Mouse (Mus musculus) left cerebral cortex, postnatal 14 days (tissue): ENCODE measurements around the gene Stpg4. TPM values are rescaled to one million over a fixed set of nuclear protein-coding genes. Genes with fewer than 3 reads are reported as not detected.

Experiments
- DNase-seq, 2 experiments: peaks; one replicate each; pipeline ENCODE4 v3.0.0; 2021 to 2022; ENCODE audit warnings: low spot score in 2 of 2, mixed read lengths in 1 of 2
- intact Hi-C: fragments of 180-260 bp; cut with DNase I; formaldehyde crosslinking; loops from one replicate; pipeline ENCODE4 v1.15.1; 2025
- total RNA-seq, 2 experiments: library from RNA; stranded (reverse); gene quantifications; 2 replicates each; pipeline ENCODE4 v1.2.3; 2021

The Stpg4 gene
- total RNA-seq, 2 experiments from 2014 or later, result not detected

DNA sequence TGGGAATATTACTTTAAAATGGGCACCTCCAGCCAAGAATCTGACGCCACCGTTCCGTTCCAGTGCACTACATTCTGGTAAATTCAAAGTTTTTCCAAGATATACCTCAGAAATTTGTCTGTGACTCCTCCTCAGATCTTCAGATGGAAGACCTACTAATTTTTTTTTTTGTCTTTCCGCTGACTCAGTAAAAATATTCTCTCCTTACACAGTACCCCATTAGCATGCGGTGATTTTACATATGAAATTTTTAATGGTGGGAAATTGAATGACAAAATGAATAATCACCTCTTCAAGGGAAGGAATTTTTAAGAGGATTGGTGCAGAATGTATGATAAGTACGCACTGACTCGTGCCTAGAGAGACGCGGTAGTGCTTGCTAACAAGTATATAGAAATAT lies 20.8 kb upstream of the Stpg4 start:
- intact Hi-C loops, result loop anchor here (5.0 kb wide), 3 partner anchors 114 to 131 kb away; no protein-coding TSS in a partner anchor
- DNase-seq, result no peak

DNA sequence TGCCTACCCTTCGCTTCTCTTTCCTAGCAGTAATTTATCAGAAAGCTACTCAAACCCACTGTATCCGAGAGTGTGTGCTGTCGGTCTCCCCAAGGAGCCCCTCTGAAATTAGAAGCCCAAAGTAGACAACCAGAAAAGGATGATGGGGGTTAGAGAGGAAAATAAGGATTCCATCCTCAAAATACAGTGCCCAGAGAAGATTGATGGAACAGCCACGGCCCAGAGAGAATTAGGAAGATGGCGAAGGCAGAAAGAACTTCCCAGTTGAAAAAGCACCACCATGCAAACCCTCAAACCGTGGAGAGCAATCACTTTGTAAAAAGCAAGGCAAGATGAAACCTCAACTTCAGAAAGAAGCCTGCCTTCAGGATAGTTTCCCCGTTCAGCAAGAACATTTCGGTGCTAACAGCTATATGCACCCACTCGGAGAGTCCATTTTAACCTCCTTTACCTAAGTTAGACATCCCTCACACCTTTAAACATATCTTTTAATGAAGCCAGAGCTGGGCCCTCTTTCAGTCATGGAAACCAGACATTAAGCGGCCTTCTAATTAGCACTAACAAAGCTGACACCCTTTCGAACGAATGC lies 20.2 kb upstream of the Stpg4 start:
- intact Hi-C loops, result loop anchor here (5.0 kb wide), 3 partner anchors 115 to 130 kb away; no protein-coding TSS in a partner anchor
- DNase-seq, result no peak

DNA sequence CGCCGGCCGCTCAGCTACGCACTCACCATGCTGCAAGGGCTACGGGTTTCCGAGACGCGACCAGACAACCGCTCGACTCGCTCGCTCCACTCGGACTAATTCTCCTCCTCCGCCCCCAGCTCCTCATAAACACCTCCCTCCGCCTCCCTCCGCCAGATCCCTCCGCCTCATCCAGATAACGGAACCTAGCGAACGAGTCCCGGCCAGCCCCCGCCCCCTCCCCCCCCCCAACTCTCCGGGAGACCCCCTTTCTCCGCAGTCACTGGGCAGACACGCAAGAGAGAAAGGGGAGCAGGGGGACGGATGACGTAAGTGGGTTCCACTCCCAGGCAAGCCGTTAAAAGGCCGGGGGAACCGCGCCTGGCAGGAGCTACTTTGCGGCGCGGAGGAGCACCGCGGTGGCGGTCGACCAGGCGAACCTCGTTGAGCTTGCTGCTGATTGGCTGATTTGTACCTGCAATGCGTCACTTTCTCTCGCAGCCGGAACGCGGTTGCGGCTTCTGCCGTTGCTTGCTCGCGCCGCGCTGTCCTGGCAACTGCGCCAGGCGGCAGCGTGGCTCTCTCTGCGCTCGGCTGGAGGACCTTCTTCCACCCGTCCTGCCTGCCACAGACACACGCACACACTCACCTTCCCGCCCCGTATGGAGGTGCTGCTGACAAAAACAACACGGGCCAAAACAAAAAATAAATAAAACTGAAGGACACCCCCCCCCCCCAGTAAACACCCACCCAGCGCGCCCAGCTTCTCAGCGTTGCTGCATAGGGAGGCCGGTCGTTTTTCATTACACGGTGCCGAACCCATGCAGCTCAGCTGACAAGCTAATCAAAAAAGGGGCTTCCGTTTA lies 19.4 kb upstream of the Stpg4 start, which contains the start of gene Calm2:
TSS of gene Calm2 (minus strand) at position 169 of the 845 bp plus-strand sequence.
- peak; percentile 98 for DNase-seq
- intact Hi-C loops, result loop anchor here (5.0 kb wide), 3 partner anchors 115 to 130 kb away; no protein-coding TSS in a partner anchor

DNA sequence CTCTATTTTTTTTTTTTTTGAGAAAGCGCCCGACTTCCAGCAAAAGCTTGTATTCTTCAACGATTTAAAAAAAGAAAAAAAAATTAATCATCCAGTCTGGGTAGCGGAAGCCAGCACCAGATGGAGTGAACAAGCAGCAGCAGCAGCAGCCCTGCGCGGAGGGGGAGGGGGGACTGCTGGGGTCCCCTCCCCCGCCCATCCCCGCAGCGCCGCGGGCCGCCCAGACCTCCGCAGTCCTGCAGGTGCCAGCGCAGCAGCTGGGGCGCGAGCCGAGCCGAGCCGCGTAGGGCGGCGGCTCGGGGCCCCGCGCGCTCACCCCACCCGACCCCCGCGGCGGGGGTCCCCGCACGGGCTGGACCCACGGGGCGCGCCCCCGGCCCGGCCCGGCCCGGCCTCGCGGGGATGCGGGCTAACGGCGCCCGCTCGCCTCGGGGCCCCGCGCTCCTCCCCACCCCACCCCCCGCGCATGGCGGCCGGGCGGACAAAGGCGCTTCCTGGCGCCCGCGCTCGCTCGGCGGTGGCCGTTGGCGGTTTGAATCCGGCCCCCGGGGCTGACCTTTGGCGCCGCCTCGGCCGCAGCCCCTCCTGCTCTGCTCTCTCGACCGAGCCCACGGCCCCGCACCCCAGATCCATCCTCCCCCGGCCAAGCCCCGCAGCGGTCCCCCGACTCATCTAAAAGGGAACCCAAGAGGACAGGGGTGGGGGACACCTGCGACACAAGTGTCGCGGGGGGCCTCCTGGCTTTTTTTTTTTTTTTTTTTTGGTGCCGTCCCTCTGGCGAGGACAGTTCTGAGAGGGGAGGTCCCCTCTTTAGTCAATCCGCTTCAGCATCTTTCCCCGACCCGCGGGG lies 18.6 kb upstream of the Stpg4 start:
- DNase-seq, result peak; percentile 71 to 72
- intact Hi-C loops, result loop anchor here (2.0 to 5.0 kb wide), 4 partner anchors 85 to 129 kb away; no protein-coding TSS in a partner anchor

DNA sequence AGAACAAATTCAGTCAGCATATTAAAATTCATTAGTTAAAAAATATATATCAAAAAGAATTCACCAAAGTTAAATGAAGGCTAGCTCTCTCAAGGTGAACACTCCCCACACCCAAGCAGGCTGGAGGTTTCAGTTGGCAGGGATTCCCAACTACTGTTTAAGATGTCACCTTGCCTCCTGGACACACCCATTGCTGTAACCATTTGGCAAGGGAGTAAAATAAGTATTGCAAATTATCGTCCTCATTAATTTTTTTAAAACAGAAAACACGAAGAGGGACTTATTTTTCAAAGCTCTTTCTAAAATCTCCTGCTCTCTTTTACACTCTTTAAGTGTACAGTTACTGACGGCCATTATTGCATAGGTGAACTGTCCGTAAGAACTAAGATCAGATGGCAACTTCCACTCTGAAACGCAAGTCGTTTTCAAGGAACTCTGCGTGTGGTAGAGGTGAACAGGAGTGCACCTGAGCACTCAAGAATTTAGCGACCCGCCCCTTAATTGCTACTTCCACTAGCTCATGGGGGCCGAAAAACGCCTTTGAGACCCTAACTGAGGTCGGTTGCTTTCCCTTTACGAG lies 17.9 kb upstream of the Stpg4 start:
- no peak for DNase-seq
- intact Hi-C loops, result loop anchor here (2.0 to 5.0 kb wide), 4 partner anchors 85 to 128 kb away; no protein-coding TSS in a partner anchor

DNA sequence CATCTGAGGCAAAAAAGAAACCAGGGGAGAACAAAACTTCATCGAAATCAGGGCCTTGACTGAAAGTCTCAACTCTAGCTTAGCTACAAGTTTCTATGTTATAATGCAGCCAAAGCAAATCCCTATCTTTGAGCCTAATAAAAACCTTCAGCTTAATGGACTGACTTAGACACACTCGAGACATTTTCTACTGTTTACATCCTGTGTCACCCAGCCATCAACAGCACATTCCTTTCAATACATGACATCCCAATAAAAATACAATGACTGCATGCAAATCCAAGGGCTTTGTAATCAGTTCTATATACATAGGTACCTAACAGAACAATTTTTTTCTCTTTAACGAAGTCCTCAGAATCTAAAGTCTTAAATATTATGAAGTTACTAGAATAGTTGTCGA lies 17.2 kb upstream of the Stpg4 start:
- DNase-seq, result no peak
- intact Hi-C loops, result loop anchor here (2.0 to 5.0 kb wide), 4 partner anchors 86 to 127 kb away; no protein-coding TSS in a partner anchor

DNA sequence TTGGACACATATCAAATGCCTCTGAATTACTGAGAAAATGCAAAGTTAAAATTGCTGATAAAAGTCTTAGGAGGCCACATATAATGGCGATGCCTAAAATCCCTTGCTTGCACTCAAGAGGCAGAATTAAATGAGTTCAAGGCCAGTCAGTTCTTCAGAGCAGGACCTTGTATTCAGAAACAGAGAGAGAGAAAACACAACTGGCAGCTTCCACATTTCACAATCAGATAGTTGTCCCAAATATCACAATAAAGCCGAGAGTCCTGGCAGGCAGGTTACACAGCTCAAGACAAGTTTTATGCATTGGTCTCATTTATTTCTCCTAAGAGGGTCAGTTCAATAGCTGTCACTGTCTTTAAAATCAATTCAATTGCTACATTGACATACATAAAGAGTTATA lies 14.0 kb upstream of the Stpg4 start:
- no peak for DNase-seq
- intact Hi-C loops, result no loop called here

DNA sequence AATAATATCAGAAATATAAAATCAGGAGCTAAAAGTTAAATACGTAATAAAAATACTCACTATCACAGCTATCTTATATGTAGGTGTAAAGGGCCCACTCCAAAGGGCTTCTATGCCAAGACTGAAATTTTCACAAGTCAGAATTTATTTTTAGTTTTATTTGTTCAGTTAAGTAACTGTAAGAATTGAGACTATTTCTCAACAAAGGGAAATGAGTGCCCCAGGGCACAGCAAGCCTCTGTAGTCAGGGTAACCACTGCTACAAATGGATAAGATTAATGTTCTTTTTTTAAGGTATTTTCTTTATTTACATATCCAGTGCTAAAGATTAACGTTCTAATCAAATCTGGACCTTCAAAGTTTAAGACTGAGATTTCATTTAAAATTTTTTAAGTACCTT lies 11.9 kb upstream of the Stpg4 start:
- intact Hi-C loops, result no loop called here
- DNase-seq, result no peak

DNA sequence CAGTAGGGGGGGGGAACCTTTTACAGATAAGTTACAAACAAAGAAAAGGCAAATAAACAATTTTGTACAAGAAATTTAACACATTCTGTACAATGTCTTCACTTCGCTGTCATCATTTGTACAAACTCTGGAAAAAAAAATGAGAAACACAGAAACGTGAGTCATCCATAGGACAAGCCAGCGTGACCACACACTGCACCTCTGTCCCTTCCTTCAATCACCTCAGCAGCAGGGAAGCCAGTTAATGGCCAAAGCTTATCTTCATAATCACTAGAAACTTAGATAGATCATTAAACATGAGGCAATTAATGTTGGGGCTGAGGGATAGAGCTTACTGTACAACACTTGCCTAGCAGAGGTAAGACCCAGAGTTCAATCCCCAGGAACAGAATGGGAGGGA lies 6.4 kb upstream of the Stpg4 start:
- no peak for DNase-seq
- intact Hi-C loops, result no loop called here

DNA sequence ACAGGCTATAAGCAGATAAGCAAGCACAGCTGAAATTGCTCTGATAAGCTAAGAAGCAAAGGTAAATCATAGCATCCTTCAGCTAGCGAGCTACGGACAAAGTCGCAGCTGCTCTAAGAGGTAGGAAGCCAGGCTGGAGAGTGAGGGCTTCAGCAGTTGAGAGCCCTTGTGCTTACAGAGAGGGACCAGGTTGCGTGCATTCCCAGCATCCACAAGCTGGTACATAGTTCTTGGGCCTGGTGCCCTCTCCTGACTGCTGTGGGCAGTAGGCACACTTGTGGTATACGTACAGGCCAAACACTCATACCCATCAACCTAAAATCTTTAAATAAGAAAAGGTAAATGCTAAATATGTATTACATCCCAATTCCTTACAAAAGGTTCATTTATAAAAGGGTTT lies 5.2 kb upstream of the Stpg4 start:
- DNase-seq, result no peak
- intact Hi-C loops, result no loop called here

DNA sequence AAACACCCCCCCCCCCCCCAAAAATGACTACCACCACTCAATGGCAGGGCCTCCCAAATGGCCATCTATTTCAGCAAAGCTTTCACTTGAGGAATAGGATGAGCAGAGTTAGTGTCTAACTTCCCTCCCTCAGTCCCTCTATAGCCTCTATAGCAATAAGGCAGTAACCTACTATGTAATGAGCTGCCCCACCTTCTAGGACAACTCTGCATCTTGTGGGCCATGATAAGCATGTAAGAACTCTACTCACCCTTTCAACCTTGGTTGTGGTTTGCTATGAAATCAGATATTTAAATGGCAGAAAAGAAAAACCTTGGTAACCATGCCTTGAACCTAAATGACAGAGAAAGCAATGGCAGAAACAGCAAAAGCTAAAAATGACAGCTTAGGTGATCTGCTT lies 4.8 kb upstream of the Stpg4 start:
- intact Hi-C loops, result no loop called here
- no peak for DNase-seq

DNA sequence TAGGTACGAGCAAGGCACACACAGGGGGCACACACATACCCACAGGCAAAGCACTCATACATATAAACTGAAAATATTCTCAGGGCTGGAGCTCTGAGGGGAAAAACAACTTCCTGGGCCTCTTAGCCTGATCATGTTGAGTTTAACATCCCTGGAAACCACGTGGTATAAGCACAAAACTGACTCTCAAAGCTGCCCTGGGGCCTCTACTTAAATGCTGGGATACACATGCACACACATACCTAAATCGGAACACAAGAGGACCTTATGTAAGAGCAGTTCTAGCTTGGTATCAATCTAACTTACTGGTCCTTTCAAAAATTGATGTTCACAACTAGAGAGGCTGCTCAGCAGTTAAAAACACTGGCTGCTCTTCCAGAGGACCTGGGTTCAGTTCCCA lies 1.9 kb upstream of the Stpg4 start:
- intact Hi-C loops, result loop anchor here (2.0 kb wide), 1 partner anchor 51 kb away; no protein-coding TSS in a partner anchor
- DNase-seq, result no peak

DNA sequence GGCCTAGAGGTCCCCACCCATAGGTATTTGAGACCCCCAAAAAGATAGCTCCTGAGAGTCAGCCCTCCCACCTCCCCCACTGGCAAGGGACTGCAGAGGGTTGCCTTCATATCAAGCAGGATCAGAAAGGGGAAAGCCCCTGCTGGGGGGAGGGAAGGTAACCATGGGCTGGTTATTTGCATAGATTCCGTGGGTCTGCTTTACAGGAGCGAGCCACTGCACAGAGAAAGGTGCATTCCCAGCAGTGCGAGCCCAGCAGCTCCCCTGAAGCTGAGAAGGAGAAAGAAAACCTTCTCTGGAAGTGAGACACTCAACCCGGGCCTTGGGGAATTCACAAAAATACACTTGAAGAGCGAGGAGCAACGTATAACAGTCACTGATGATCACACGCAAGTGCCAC lies 9.5 kb downstream of the Stpg4 start:
- no peak for DNase-seq
- intact Hi-C loops, result loop anchor here (5.0 kb wide), 1 partner anchor 101 kb away; no protein-coding TSS in a partner anchor

DNA sequence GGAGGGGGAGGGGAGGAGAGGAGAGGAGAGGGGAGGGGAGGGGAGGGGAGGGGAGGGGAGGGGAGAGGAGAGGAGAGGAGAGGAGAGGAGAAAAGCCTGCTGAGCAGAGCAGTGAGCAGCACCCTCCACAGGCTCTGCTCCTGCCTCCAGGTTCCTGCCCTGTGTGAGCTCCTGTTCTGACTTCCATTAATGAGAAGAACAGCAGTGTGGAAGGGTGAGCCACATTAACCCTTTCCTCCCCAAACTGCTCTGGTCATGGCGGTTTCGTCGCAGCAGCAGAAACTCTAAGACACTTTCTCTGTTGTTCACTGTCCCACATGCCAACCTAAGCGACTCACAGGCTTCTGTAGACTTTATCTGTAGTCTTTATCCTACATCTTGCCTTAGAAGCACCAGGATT lies 20.9 kb downstream of the Stpg4 start:
- intact Hi-C loops, result no loop called here
- no peak for DNase-seq

DNA sequence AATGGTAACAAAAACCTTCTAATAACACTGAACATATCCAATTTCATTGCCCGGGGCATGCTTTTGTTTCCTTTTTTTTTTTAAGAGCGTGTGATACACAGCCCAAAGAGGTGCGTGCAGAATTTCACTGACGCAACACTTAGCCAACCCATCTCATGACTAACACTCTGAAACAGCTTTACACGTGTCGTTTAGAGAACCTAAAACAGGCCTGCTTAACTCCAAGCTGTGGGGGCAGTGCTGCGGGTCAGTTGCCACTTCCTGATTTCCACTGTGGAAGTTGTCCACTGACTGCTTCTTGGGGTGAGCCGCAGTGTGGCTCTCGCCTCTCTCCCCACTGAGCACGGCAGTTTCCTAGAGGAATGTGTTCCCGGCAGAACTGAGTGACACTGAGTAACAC lies 22.0 kb downstream of the Stpg4 start:
- peak in 1 of 2 experiments; percentile 26 for DNase-seq
- intact Hi-C loops, result no loop called here

DNA sequence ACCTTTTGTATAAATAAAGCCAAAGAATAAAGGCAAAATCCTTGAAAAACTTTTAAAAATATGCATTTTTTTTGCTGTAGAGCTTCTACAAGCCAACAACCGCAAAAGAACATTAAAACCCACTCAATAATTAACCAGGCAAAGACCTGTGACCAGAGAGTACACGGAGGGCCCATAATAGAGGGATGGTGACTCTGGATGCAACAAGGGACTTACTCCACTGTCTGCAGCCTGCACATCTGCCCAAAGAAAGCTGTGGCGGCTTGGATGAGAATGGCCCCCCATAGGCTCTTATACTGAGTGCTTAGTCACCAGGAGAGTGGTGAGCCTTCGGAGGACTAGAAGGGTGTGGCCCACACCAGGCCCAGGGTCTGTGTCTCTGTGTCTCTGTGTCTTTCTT lies 24.1 kb downstream of the Stpg4 start:
- no peak for DNase-seq
- intact Hi-C loops, result no loop called here

DNA sequence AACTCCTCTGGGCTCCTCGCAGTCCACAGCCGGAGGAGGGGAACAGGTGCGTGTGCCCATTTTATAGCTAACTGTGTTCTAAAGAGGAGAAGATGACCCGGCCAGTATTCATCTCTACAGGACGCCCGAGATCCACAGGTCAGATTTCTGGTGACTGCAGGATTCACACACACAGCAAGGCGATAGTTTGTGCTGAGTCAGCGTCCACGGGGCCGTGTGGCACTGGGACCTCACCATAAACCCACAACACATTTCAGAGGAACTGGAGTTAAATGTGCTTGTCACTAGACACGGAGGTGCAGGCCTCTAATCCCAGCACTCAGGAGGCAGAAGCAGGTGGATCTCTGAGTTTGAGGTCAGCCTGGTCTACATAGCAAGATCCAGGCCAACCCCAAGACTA lies 25.1 kb downstream of the Stpg4 start:
- intact Hi-C loops, result no loop called here
- no peak for DNase-seq

DNA sequence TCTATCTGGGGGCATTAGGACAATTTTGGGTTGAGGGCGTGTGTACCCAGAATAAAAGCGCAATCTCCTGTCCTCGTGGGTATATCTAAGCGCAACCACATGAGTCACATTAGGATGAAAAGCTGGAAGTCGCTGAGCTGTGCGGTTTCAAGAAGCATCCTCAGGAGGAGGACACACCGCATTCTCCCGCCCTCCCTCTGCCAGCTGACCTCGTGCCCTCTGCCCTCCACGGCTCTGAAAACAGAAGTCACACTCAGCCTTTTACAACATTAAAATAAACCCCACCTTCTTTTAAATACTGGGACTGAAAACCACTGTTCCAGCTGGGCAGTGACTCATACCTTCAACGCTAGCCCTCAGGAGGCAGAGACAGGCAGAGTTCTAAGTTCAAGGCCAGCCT lies 30.5 kb downstream of the Stpg4 start:
- intact Hi-C loops, result no loop called here
- no peak for DNase-seq

DNA sequence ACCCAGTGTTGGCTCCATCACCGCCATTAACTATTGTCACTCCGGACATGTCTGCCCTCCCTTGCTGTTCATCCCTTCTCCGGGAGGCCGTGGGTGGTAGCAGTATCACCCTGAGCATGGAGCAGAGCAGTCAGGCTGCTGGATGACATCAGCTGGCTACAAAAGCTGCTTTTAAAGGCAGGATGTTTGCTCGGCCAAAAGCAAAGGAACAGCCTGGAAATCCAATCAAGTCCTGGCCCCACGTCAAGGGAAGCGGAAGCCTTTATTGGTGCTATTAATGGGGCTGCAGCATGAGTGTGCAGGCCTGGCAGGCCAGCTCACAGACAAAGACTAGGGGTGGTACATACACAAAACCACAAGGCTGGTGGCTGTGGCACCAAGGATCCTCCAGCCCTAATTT lies 36.3 kb downstream of the Stpg4 start:
- intact Hi-C loops, result no loop called here
- no peak for DNase-seq
